11 mouse cellular contexts compared by ENCODE assay signal in the genomic region with DNA sequence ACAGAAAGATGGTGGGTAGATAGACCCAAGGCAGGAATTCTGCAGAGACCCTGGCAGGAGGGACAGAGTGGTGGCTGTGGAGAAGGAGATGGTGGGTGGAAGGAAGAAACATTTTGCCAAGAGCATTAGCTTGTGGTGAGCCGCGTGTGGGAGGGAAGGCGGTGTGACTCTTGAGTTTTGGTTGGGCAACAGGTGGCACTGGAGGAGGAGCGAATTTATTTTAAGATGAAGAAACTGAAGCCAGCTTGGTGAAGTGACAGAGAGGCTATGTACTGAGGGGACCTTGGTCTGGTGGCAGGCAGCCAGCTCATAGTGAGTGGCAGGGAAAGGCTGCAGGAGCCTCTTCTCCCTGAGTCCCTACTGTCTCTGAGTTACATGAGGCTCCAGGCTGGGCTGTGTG. TPM values are rescaled to one million over a fixed set of nuclear protein-coding genes. Genes with fewer than 3 reads are reported as not detected.
DNase-seq lines count a peak whose midpoint lies in the region; ATAC-seq lines count a peak whose summit lies in the region.
"Had no signal": no experiment of that assay in that cellular context is flagged by ENCODE, and none has a peak within 500 bp of the region (broad histone marks: within the 10 kb centered on the region; RNA-seq: fewer than 3 reads in every experiment).

No protein-coding gene starts in this region.

- WGBS in forebrain, embryonic 10.5 days = 93% methylated on average over 4 of the region's 4 CpGs

- peak; percentile 45 for DNase-seq in kidney, postnatal 10 days
- no peak for DNase-seq in kidney, adult 11 months
- peak; percentile 28 to 43 for DNase-seq in frontal cortex, postnatal 14 days (ENCODE audit: low spot score in 2 of 2)
- DNase-seq in kidney, postnatal 14 days = peak; percentile 32
- no peak for DNase-seq in forebrain, embryonic 10.5 days (ENCODE audit: extremely low spot score, low spot score)
- DNase-seq in urinary bladder, adult 18-20 months (ENCODE audit: low spot score in 2 of 2) = no peak
- no peak for DNase-seq in embryo, embryonic 11 days

- no peaks in the 10 kb centered on the region for H3K36me3 ChIP-seq in forebrain, embryonic 10.5 days (replicated peaks)
- H3K36me3 ChIP-seq: embryonic facial prominence, embryonic 13.5 days; limb, embryonic 15.5 days had no signal

- peak; percentile 60 for ATAC-seq in megakaryocyte-erythroid progenitor cell, adult 5-6 weeks (replicated peaks; ENCODE audit: low FRiP score, low TSS enrichment, poor library complexity, severe bottlenecking)

- H3K27ac ChIP-seq in forebrain, embryonic 10.5 days = no peak overlapping the region
- H3K27ac ChIP-seq: embryonic facial prominence, embryonic 13.5 days; limb, embryonic 15.5 days had no signal

- no peak overlapping the region for H3K4me3 ChIP-seq in forebrain, embryonic 10.5 days
- H3K4me3 ChIP-seq: embryonic facial prominence, embryonic 13.5 days; limb, embryonic 15.5 days had no signal

- H3K27me3 ChIP-seq in forebrain, embryonic 10.5 days (ENCODE audit: poor library complexity, severe bottlenecking) = no peaks in the 10 kb centered on the region
- H3K27me3 ChIP-seq: limb, embryonic 15.5 days had no signal

- H3K9me3 ChIP-seq in forebrain, embryonic 10.5 days = no peaks in the 10 kb centered on the region
- H3K9me3 ChIP-seq: embryonic facial prominence, embryonic 13.5 days; limb, embryonic 15.5 days had no signal

- peaks cover 9% of the 10 kb centered on the region for H3K4me1 ChIP-seq in forebrain, embryonic 10.5 days
- H3K4me1 ChIP-seq: embryonic facial prominence, embryonic 13.5 days had no signal

RNA-seq across cellular contexts. Expression of a gene that starts 11.1 kb away (rescaled TPM):
- not detected in 2 replicates for total RNA-seq in megakaryocyte-erythroid progenitor cell, adult 5-6 weeks (2014; fragmentation: Nextera tagmentation)
- total RNA-seq in megakaryocyte-erythroid progenitor cell, adult 5-6 weeks (2017) = not detected in 2 replicates
- not detected in 2 replicates for polyA plus RNA-seq in forebrain, embryonic 10.5 days (2016; fragmentation: Nextera tagmentation; extraction: Ambion mirVana)
- polyA plus RNA-seq: embryonic facial prominence, embryonic 13.5 days; small intestine, adult 2 months had no signal

RNA-seq across cellular contexts. Expression of a gene that starts 42.3 kb away (rescaled TPM):
- total RNA-seq in megakaryocyte-erythroid progenitor cell, adult 5-6 weeks (2014; fragmentation: Nextera tagmentation) = 0.20 TPM in 1 of 2 replicates, not detected in the other
- total RNA-seq in megakaryocyte-erythroid progenitor cell, adult 5-6 weeks (2017) = not detected in 2 replicates
- 1.5 TPM in 2 replicates for polyA plus RNA-seq in forebrain, embryonic 10.5 days (2016; fragmentation: Nextera tagmentation; extraction: Ambion mirVana)

Comparison
In these comparisons a context has a peak if more than half of its experiments do, and no peak if none do; other contexts are left out.
1. DNase-seq: peak in kidney, postnatal 10 days (single experiment), frontal cortex, postnatal 14 days (2 of 2) and kidney, postnatal 14 days (single experiment); none in kidney, adult 11 months (single experiment), forebrain, embryonic 10.5 days (single experiment), urinary bladder, adult 18-20 months (0 of 2) and embryo, embryonic 11 days (single experiment).